Mouse (Mus musculus) thymus, adult 18-20 months (tissue): ENCODE results near the gene Sash3.
A peak's percentile ranks its signal among the peaks of the same experiment; 100 is the strongest.

ENCODE experiments used
- DNase-seq, 2 experiments: peaks; one replicate each; pipeline ENCODE4 v3.0.0; 2022; ENCODE audit warnings: mixed read lengths in 2 of 2

Sash3 gene

DNA sequence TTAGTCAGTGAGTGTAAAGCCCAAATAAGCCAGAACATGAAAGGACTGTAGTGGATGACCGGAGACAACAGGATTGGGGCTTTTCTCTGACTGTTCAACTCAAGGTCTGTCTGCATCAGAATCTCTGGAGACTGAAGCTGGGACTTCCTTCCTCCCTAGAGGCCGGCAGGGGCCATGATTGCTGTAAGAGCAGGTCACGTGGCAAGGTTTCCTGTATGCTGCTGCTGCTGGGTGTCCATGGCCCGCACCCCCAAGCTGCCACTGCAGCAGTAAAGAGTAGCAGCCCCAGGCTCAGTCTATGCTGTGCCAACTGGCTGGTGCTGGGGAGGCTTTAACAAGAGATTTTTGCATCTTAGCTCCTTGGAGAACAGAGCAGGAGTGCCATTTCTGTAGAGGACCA is at the start of gene Sash3:
TSS of gene Sash3 (plus strand) at position 175 of the 400 bp plus-strand sequence.
- peak; percentile 66 to 81 for DNase-seq

DNA sequence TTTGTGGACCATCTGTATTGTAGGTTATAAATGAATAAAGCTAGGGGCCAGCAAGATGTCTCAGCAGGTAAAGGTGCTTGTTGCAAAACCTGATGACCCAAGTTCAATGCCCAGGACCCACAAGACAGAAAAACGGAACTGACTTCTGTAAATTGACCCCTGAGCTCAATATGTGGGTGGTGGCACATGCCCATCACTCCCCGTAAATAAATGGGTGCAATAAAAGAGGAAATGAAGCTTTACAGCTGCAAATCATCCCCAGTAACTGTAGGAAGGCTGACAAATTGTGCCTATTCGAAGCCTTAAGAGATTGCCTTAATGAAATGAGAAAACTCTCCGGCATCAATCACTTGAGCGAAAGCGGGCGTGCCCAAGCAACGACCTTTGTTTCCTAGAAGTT is 49.7 kb upstream of the Sash3 start:
- DNase-seq: no peak

DNA sequence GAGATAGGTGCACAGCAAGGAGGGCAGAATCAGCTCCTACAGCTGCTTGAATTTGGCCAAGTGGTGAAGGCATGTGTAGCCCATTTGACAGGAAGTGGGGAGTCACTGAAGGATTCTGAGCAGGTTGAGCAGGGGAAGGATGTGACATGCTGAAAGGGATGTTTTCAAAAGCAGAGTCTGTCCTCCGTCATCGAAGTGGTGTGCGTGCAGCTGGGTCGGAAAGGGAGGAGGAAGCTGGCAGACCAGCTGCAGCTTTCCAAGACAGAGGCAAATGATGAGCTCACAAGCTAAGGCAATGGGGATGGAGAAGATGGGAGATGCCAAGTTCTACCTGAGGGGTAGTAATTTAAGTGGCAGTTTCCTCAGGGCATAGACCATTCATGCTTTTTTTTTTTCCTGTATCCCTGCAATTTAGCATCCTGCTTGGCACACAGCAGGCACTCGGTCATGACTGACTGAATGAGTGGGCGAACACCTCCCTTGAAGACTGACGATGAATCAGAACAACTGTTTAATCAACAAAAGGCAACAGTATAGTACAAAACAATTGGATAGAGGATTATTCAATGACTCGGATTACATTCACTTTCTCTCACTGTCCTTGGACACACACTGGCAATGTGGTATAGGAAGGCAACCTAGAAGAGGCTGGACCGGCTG is 47.6 kb upstream of the Sash3 start:
- DNase-seq: peak; percentile 45 to 65

DNA sequence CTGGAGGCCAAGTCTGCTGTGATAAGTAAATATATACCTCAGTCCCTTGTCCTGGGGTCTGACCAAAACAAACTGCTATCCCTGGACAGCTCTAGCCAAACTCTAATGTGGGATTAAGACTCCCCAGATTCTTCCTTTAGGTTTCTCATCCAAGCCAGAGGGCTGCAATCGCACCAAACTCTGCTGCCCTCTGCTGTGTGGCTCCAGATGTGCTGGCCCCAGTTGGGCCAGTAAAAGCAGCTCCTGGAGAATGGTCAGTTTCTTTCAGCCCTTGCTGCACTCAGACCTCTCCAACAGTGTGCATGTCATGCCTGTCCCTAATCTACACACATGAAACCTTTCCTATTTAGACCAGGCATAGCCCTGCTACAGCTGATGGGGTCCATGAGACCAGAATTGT is 46.4 kb upstream of the Sash3 start:
- DNase-seq: no peak

DNA sequence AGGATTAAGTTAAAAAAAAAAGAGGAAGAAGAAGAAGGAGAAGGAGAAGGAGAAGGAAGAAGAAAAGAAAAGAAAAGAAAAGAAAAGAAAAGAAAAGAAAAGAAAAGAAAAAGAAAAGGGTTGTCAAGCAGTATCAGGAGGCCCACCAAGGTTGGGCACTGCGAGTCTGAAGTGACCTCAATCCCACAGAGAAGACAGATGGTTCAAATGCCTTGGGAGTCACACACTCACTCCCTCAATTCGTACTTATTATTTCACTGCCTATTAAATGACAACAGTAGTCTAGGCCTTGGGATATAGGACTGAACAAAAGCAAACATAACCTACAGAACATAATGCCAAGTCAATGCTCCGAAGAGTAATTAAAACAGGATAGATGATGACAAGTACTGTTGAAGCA is 43.0 kb upstream of the Sash3 start:
- DNase-seq: no peak

DNA sequence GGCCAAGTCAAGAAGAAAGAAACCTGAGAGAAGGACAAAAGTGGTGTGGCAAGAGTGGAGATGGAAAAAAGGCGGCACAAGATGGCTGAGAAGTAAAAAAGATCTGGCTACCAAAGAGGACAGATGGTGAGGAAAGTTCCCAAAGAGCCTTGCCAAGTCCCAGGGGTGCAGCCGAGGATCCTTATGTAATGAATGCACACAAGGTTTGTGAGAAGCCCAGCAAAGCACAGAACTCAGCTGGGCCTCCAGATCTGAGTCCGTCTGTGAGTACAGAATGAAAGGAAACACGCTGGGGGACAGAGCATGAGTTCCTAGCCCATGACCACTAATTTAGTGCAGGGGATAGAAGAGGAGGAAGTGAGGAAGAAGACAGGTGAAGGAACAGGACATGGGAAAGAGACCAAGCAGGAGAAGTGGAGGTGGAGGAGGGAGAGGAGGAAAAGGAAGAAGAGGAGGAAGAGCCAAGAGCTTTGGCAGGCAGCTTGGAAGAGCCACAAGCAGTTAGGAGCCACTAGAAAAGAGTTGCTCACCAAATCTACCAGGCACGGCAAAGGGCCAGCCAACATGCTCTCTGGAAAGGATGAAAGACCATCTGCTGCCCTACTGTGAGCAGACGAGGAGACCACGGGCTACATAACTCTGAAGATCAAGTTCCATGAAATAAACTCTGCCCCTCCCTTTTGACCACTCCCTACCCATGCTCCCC is 41.3 kb upstream of the Sash3 start:
- no peak for DNase-seq

DNA sequence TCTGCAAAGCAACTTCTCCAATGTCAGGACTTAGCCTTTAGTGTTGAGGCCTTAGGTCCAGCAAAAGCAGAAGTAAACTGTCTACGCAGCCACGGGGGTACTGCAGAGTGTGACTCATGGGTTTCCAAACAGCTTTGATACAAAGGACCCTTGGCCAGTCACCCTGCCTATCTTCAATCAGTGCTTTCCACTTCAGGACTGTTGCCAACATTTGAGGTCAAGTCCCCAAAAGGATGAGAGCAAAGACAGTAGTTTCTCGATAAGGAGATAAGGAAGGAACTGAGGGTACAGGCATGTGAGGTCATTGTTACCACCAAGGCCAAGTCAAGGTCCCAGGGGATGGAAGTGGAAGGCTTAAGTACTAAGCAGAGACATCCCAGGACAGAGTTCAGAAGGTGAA is 40.0 kb upstream of the Sash3 start:
- DNase-seq: no peak

DNA sequence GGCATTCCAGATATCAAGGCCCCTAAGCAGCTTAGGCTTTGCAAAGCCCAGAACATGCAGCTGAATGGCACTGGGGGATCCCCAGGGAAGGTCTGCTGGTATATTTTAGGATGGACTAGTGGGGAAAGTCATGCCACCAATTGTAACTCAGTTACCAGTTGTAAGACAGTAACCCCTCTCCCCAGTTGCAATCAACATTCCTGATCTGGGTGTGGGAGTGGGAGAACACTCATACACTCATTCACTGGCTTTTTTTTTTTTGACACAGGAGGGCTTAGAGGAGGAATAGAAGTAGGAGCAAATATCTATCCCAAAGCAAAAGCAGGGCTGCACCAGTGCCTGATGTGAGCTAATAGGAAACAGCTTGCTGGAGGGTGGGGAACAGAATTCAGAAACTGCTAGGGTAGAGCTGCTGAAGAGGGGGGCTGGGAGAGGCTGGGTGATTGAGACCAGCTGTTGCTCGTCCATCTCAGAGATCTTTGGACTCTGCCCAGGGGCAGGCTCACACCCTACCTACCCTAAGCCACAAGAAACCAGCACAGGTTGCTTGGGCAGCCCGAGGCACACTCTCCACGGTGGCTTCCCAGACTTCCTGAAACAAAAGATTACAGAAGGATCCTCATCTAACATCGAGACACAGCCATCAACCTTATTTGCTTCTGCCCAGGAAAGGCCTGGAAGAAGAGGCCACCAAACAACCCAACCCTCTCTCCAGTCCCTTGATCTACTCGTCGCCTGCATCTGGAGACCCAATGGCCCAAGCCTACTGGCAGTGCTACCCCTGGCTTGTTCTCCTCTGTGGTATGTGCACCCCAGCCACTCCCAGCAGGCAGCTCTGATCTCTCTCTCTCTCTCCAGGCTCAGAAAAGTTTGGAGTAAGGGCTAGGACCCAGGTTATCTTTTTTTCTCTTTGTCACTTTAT is 37.6 kb upstream of the Sash3 start, which contains the start of gene Xpnpep2:
TSS of gene Xpnpep2 (plus strand) at position 332 of the 922 bp plus-strand sequence.
- no peak for DNase-seq

DNA sequence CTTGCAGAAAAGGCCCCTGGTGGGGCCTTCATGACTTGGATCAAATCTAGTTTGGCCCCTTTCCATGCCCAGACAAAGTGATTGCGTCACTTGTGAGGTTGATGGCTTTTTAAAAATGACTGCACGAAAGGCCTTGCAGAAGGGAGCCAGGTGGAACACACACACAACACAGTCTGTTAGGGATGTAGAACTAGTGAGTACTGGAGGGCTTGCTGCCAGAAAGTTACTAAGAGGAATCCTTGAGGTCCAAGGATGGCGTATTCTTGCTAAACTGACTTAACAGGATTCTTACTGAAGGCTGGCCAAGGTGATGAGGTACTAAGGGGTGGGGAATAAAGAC is 37.0 kb upstream of the Sash3 start:
- no peak for DNase-seq

DNA sequence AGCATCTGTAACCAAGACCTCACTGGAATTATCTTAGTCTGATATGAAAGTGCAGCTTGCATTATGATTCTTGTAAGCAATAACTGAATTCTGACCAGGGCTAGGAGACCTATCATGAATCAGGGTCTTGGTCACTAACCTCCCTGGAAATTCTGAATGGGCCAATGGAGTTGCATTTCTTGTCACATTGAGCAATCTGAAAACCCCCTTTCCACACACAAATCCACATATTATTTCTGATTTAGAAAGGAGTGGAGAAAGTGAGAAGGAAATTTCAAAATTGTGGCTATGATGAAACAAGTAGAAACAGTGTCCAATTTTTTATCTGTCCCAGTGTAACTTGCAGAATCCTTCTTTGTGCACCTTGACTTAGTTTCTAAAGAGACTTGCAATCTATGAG is 26.9 kb upstream of the Sash3 start:
- DNase-seq: no peak

DNA sequence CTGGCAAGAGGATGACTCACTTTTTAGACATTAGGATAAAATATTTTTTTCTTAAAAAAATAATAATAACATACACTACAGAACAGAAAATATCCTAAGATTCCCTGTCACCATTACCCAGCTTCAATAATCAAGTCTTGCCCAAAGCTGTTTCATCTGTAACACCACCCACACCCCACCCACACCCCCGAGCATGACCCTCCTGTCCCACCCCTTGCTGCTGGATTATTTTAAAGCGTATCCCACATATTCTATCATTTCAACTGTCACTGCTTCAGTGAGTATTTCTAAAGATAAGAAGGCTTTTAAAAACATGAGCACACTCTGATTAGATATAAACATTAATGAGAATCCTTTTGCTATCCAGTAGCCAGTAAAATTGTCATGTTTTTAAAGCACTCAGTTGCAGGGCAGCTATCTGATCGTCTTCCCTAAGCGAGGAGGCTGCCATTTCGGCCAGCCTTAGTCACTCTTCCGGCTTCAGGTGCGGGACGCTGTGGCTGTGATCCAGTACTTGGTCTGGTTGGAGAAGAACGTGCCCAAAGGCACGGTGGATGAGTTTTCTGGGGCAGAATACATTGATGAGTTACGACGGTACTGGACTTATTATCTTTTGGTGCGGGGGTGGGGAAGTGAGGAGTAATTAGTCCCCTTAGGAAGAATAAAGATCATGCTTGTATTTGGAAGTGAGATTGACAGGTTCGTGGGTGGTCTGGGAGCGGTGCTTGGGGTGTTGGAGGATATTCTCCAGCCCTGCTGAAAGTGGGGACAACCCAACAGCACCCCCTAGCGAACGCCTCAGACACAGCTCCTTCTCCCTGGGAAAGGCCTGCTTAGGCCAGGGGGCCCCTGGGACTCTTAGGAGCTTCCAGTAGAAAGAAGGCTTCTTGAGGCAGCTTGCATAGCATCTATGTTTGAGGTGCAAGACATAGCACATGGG is 21.8 kb upstream of the Sash3 start:
- peak in 1 of 2 experiments; percentile 54 for DNase-seq

DNA sequence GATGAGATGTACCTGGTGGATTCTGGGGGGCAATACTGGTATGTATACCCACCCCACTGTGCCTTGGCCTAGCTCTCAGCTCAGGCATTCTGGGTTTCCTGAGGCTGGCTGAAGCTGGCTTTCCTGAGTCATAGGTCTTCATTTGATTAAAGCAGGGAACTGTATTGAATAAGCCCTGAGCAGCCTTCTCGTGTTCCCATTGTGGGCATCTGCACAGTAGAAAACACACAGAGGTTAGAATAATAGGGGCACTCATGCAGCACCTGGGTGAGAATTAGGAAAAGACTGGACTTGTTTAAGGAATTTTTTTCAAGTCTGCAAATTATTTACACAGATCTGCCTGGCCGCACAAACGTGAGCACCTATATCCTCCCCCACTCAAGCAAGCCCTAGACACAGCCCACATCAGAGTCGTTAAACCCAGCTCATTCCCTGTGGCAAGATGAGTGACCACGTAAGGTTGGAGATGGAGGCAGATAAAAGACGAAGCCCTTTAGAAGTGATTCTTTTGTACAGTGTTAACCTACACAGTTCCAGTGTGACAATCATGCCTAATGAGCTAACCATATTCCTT is 19.2 kb upstream of the Sash3 start:
- no peak for DNase-seq

DNA sequence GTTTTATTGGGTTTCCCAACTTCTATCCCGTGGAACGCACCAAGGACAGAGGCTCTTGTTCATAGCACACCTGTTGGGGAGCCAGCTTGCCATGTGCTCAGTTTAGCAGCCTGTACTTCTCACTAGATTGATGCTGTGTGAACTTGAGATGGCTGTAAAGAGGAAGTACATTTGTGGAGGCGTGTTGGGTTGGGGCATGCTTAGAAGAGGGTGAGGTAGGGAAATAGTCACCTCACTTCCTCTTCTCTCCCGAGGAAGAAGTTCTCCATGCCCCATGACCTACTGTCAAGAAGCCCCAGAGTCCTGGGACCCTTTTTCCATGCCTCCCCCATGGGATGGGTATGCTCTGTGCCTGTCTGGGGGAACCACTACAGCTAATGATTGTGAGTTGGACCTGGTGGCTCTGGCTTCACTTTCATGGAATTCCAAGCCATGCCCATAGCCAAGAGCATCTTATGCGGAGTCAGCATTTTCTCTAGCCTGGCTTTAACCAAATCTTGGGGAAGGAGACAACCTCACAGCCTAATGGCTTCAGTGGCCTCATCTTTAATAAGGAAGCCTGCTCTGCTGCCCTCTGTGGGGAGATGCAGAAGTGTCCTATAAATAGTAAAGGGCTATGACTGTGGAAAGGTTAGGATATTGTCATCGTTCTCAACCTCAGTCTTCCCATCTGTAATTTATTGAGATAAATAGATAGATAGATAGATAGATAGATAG is 18.6 kb upstream of the Sash3 start:
- DNase-seq: peak in 1 of 2 experiments; percentile 26

DNA sequence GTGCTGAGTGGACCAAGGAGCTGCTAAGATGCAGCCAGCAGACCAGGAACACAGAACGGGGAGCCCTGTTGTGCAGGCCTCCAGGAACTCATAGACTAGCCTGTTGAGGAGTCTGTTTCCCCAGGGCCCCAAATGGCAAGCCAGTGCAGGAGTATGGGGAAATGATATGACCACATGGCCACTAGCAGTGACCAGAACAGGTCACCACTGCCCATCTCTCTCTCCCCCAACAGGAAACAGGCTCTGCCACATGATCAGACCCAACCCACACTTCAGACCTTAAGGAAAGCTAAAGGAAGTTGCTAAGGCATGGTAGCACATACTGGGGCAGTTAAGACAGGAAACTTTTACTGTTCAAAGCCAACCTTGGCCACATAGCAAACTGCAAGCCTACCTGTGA is 17.1 kb upstream of the Sash3 start:
- no peak for DNase-seq

DNA sequence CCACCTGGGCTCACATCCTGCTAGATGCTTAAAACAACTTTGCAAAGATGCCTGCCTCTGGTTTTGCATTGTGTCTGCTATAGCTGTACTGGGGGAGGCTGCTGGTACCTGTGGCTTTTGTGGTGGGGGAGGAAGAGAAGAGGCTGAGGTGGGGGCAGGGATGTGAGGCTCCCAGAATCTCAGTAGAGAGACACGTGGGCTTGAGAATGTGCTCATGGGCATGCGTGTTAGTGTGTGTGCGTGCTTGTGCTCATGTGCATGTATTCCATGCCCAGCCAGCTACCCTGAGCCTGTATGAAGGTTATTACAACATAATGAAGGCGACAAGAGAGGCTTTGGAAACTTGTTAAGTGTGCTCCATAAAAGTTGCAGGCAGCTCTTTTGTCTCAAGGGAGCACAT is 9.3 kb upstream of the Sash3 start:
- DNase-seq: peak; percentile 71 to 85

DNA sequence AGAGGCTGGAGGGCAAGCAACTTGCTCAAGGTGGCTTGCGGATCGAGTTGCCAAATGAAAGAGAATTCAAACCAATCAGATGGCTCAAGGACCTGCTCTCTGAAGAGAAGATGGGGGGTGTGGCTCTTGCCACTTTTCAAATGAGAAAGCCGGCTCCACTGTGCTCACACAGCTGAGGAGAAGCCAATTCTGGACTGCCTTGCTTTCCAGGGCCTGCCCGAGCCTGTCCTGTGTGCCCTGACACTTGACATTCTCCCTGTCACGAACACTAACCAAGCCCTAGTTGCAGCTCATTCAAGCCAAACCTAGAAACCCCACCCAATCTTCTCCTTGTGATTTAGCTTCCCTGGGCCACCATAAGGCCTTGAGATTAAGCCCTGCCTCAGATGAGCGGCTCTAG is 8.2 kb upstream of the Sash3 start:
- DNase-seq: peak in 1 of 2 experiments; percentile 55

DNA sequence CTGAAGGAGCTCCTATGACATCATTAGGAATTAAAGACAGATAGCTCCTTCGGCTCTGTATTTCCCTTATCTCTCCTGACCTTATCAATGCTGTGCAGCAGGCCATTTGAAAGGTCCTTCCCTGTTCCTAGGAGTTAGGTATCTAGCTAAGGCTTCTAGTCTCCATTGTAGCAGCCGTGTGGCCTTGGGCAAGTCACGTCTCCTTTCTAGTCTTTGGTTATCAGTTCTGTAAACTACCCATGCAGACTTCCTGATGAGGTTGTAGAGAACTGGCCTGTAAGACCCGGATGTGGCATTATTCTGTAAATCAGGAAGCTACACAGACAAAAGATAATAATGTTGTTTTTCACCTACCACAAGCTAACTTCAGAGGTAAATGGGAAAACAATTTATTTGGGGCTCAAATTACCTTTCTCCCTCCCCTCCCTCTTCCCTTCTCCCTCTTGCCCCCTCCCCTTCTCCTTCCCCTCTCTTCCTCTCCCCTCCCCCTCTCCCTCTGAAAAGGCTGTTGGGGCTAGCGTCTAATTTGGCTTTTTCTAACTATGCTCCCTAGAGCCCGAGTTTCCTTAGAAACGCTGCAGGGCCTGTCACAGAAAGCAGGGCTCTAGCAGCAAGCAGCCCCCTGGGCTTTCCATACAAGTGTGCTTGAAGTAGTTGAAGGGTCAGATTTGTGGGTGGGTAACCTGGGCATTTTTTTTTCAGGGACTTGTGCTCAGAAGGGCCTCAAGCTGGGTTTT is 7.5 kb upstream of the Sash3 start:
- no peak for DNase-seq

DNA sequence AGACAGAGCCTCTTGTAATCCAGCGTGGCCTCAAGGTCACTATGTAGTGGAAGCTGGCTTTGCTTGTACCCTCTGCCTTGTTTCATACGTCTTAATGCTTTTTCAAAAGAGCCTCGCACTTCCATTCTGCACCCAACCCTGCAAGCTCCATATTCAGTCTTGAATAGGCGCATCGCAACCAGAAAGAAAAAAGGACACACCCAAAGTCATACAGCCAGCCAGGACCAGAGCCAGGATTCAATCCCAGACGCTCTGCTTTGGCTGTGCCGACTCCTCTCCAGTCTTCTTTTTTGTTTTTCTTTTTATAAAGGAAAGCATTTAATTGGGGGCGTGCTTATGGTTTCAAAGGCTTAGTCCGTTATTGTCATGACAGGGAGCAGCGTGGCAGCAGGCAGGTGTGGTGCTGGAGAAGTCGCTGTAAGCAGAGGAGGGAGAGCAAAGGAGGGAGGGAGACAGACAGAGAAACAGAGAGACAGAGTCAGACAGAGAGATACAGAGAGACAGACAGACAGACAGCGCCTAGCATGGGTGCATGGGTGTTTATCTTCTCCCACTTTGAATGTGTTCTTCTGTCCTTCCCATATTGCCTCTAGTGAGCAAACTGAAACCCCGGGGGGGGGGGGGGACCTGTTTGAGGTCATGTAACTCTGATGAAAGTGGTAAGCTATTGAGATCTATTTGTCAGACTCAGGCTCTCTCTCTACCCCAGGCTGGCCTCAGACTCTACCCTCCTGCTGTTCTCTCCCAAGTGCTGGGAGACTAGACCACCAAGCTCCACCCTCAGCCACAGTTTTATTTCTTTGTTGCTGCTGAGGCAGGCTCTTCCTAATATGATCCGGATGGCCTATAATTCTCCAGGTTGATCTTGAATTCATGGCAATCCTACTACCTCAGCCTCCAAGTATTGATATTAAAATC is 6.6 kb upstream of the Sash3 start:
- peak in 1 of 2 experiments; percentile 56 for DNase-seq

DNA sequence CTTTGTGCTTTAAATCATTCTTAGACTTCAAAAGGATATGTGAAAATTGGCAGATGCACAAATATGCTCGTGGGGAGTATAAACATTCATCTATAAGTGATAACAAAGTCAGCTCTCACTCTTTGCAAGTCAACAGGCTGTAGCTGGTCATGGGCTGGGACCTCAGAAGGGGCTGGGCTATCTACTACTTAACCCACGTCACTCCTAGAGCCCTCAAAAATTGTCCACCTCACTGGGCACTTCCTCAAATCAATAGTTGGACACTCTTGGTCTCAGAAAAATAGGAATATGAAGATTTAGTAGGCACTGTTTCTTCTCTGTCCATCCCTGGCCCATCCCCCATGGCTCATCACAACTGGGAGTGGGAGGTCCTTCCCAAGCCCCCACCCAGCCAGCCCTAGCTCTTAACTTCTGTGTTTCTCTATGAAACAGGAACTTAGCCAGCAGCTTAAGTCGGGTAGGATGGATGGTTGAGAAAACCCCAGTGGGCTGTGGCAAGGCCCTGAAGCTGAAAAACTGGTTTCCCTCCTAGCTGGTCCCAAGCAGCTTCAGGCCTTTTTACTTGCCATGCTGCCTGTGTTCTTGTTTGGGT is 5.9 kb upstream of the Sash3 start:
- DNase-seq: peak in 1 of 2 experiments; percentile 51
